8 mouse cellular contexts compared by ENCODE assay signal in the genomic region with DNA sequence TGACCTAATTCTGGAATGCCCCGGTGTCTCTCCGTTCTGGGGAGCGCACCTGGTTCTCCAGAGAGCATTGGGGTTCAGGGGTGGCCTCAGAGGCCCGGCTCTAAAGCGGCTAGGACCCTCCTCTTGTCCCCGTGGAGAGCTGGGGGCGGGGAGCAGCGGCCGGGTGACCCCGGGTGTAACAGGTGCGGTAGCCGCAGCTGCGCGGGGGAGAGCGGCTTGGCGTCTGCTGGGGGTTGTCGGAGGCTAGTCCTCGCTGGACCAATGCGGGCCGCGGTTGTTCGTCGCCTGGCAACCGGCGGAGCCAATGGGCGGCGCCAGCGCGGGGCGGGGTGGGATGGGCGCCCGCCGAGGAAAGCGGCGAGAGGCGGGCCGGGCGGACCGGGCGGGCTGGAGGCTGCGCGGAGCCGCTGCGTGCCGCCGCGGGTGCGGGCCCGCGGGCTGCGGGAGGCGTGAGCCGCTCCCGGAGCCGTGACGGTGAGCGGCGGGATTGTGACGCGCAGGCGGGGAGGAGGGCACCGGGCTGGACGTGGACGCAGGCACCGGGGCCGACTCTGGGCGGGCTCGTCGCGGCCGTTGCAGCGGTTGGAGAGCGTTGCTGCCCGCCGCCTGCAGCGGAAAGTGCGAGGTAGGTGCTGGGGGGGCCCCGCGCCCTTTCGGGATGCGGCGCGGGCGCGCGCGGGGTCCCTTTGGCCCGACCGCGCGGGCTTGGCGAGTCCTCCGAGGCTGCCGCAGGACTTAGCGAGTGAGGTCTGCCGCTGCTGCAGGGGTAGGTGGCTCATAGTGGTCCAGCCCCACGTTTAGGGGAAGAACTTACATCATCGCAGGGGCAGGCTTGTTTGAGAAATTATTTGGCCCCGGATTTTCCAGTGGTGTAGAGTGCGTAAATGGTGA. TPM values are rescaled to one million over a fixed set of nuclear protein-coding genes. Genes with fewer than 3 reads are reported as not detected.
DNase-seq lines count a peak whose midpoint lies in the region; ATAC-seq and TF ChIP-seq lines count a peak whose summit lies in the region.

Gene Ssx2ip, plus strand, starts transcription at position 332 of the 891 bp plus-strand sequence.

- intact Hi-C loops in heart, postnatal 36 days (cut with DNase I), result loop anchor here (2.0 to 5.0 kb wide), 2 partner anchors 93 to 116 kb away; partner anchors contain the start of genes Gng5, Rpf1 and Spata1

- peak within 1 kb of the TSS; percentile 89 to 95 for H3K4me3 ChIP-seq in MEL (ENCODE audit: control insufficient read depth in 1 of 2, insufficient read depth in 1 of 2, low read depth in 2 of 2, low read length in 2 of 2)
- peak within 1 kb of the TSS; percentile 89 for H3K4me3 ChIP-seq in forebrain, embryonic 16.5 days (replicated peaks; ENCODE audit: low read length)
- H3K4me3 ChIP-seq in layer of hippocampus, adult 2 months, result peak within 1 kb of the TSS; percentile 96
- peak within 1 kb of the TSS; percentile 85 for H3K4me3 ChIP-seq in lung, adult 2 months (replicated peaks; ENCODE audit: extremely low read depth, low read depth, low read length)
- H3K4me3 ChIP-seq in neural tube, embryonic 15.5 days (replicated peaks), result peak within 1 kb of the TSS; percentile 89

- TF ChIP-seq RAD21 in MEL (IDR thresholded peaks at IDR 0.05; ENCODE audit: low read depth, low read length), result no peak

- TF ChIP-seq CTCF in MEL (IDR thresholded peaks at IDR 0.05 in 2 of 3, conservative IDR thresholded peaks at IDR 0.05 in 1 of 3; ENCODE audit: control insufficient read depth in 1 of 3, insufficient read depth in 1 of 3, low read depth in 2 of 3, low read length in 3 of 3, poor library complexity in 1 of 3, severe bottlenecking in 1 of 3), result no peak
- no peak for TF ChIP-seq CTCF in layer of hippocampus, adult 2 months (conservative IDR thresholded peaks at IDR 0.05)
- TF ChIP-seq CTCF in lung, adult 2 months (IDR thresholded peaks at IDR 0.05; ENCODE audit: insufficient read depth, low read length), result no peak

- peak within 1 kb of the TSS; percentile 87 for H3K9ac ChIP-seq in MEL (ENCODE audit: control insufficient read depth, low read depth, low read length, poor library complexity, severe bottlenecking)
- peak within 1 kb of the TSS; percentile 93 for H3K9ac ChIP-seq in forebrain, embryonic 16.5 days (replicated peaks; ENCODE audit: low read depth, low read length)
- H3K9ac ChIP-seq in neural tube, embryonic 15.5 days (replicated peaks), result peak within 1 kb of the TSS; percentile 93

- peaks cover 47% of the 10 kb centered on the region for H3K79me2 ChIP-seq in MEL (ENCODE audit: control insufficient read depth, insufficient read depth, low read length, poor library complexity)

- H3K4me1 ChIP-seq in MEL (ENCODE audit: control insufficient read depth in 1 of 2, insufficient read depth in 2 of 2, low read length in 2 of 2), result peaks cover 3 to 19% of the 10 kb centered on the region in 2 experiments
- peaks cover 29% of the 10 kb centered on the region for H3K4me1 ChIP-seq in forebrain, embryonic 16.5 days (replicated peaks; ENCODE audit: control insufficient read depth, insufficient read depth, low read length)
- H3K4me1 ChIP-seq in lung, adult 2 months (ENCODE audit: control insufficient read depth, insufficient read depth, low read length), result peaks cover 5% of the 10 kb centered on the region; the same call in 1 of the 2 replicates
- H3K4me1 ChIP-seq in neural tube, embryonic 15.5 days, result peaks cover 30% of the 10 kb centered on the region

- TF ChIP-seq POLR2A in MEL (IDR thresholded peaks at IDR 0.05; ENCODE audit: control insufficient read depth in 1 of 2, insufficient read depth in 1 of 2, low read depth in 1 of 2, low read length in 2 of 2, poor library complexity in 1 of 2), result peak; percentile 59 to 73; a peak in 3 of 4 replicates
- 0 out of 2 replicates have a peak, but pooled peaks have one; percentile 17 for TF ChIP-seq POLR2A in lung, adult 2 months (IDR thresholded peaks at IDR 0.05; ENCODE audit: borderline replicate concordance, extremely low read depth, low read depth, low read length)

- peak within 1 kb of the TSS; percentile 85 for H3K4me2 ChIP-seq in forebrain, embryonic 16.5 days (ENCODE audit: low read length)
- peak within 1 kb of the TSS; percentile 61 for H3K4me2 ChIP-seq in neural tube, embryonic 15.5 days

- TF ChIP-seq EP300 in MEL (IDR thresholded peaks at IDR 0.05; ENCODE audit: low read depth in 1 of 2, low read length in 2 of 2), result no peak; a peak in 1 of 4 replicates

- peak within 1 kb of the TSS; percentile 91 for H3K27ac ChIP-seq in MEL (ENCODE audit: control insufficient read depth, low read depth, low read length)
- H3K27ac ChIP-seq in forebrain, embryonic 16.5 days (ENCODE audit: low read length), result peak within 1 kb of the TSS; percentile 80
- peak within 1 kb of the TSS; percentile 100 for H3K27ac ChIP-seq in layer of hippocampus, adult 2 months
- H3K27ac ChIP-seq in neural tube, embryonic 15.5 days (replicated peaks), result peak within 1 kb of the TSS; percentile 90

- peaks cover 1 to 13% of the 10 kb centered on the region in 2 experiments; a peak in 3 of 4 replicates for H3K36me3 ChIP-seq in MEL (ENCODE audit: control insufficient read depth in 1 of 2, insufficient read depth in 2 of 2, low read length in 2 of 2)
- no peaks in the 10 kb centered on the region for H3K36me3 ChIP-seq in forebrain, embryonic 16.5 days (ENCODE audit: control insufficient read depth, insufficient read depth)
- no peaks in the 10 kb centered on the region for H3K36me3 ChIP-seq in neural tube, embryonic 15.5 days

- H3K9me3 ChIP-seq in MEL (replicated peaks; ENCODE audit: insufficient read depth, low read length), result no peaks in the 10 kb centered on the region
- H3K9me3 ChIP-seq in forebrain, embryonic 16.5 days (ENCODE audit: control insufficient read depth, low read length), result no peaks in the 10 kb centered on the region
- no peaks in the 10 kb centered on the region; the same call in 1 of the 2 replicates for H3K9me3 ChIP-seq in neural tube, embryonic 15.5 days (replicated peaks)

- 0% methylated on average over 85 of the region's 100 CpGs for WGBS in forebrain, embryonic 16.5 days
- WGBS in lung, adult 2 months, result under 1% methylated on average over 93 of the region's 100 CpGs
- WGBS in neural tube, embryonic 15.5 days, result under 1% methylated on average over 80 of the region's 100 CpGs

- peaks cover 0 to 2% of the 10 kb centered on the region in 2 experiments; a peak in 3 of 4 replicates for H3K27me3 ChIP-seq in MEL (ENCODE audit: control insufficient read depth in 1 of 2, insufficient read depth in 2 of 2, low read length in 2 of 2)
- no peaks in the 10 kb centered on the region for H3K27me3 ChIP-seq in forebrain, embryonic 16.5 days (replicated peaks; ENCODE audit: control insufficient read depth, insufficient read depth, low read length)
- no peaks in the 10 kb centered on the region for H3K27me3 ChIP-seq in neural tube, embryonic 15.5 days (replicated peaks)

- DNase-seq in MEL (ENCODE audit: low read depth, low spot score), result peak; percentile 92
- DNase-seq in cerebellum, adult 18-20 months, result peak; percentile 98 to 99
- DNase-seq in heart, postnatal 36 days, result peak; percentile 99
- DNase-seq in layer of hippocampus, adult 2 months (ENCODE audit: low spot score in 2 of 2), result peak; percentile 96 to 99
- peak; percentile 98 for DNase-seq in lung, adult 2 months
- DNase-seq in testis, postnatal 10 days (ENCODE audit: low spot score), result peak; percentile 100

- ATAC-seq in forebrain, embryonic 16.5 days, result peak; percentile 99
- ATAC-seq in neural tube, embryonic 15.5 days (ENCODE audit: low FRiP score), result peak; percentile 99

TF ChIP-seq in MEL, 35 proteins besides CTCF, POLR2A, EP300 and RAD21 (continues in another document):
- no peak for TF ChIP-seq POLR2AphosphoS2 (IDR thresholded peaks at IDR 0.05; ENCODE audit: low read length)
- peak; percentile 65 for TF ChIP-seq NRF1 (IDR thresholded peaks at IDR 0.05; ENCODE audit: insufficient read depth, low read depth, low read length, poor library complexity, severe bottlenecking)
- TF ChIP-seq ETS1 (IDR thresholded peaks at IDR 0.05; ENCODE audit: low read depth, low read length), result 0 out of 2 replicates have a peak, but pooled peaks have one; percentile 12
- TF ChIP-seq ZNF384 (IDR thresholded peaks at IDR 0.05; ENCODE audit: low read depth, low read length), result no peak
- TF ChIP-seq GATA1 (IDR thresholded peaks at IDR 0.05; ENCODE audit: low read depth, low read length), result no peak
- TF ChIP-seq USF2 (IDR thresholded peaks at IDR 0.05; ENCODE audit: borderline replicate concordance in 1 of 2, insufficient read depth in 1 of 2, low read depth in 1 of 2, low read length in 2 of 2), result no peak
- TF ChIP-seq KAT2A (conservative IDR thresholded peaks at IDR 0.05; ENCODE audit: low read depth, low read length), result no peak
- TF ChIP-seq UBTF (IDR thresholded peaks at IDR 0.05; ENCODE audit: borderline replicate concordance, insufficient read depth, low read depth, low read length), result 0 out of 2 replicates have a peak, but pooled peaks have one; percentile 33
- no peak for TF ChIP-seq E2F4 (IDR thresholded peaks at IDR 0.05; ENCODE audit: borderline replicate concordance, low read depth, low read length)
- TF ChIP-seq CHD1 (IDR thresholded peaks at IDR 0.05; ENCODE audit: low read depth, low read length), result peak; percentile 93
- no peak for TF ChIP-seq MAFK (IDR thresholded peaks at IDR 0.05; ENCODE audit: borderline replicate concordance, low read depth, low read length)
- TF ChIP-seq SIN3A (IDR thresholded peaks at IDR 0.05; ENCODE audit: low read length), result peak; percentile 77
- peak; percentile 62; the same call in 1 of the 2 replicates for TF ChIP-seq TCF12 (IDR thresholded peaks at IDR 0.05; ENCODE audit: low read depth, low read length)
- peak; percentile 18; the same call in 1 of the 2 replicates for TF ChIP-seq USF1 (IDR thresholded peaks at IDR 0.05; ENCODE audit: low read depth, low read length)
- no peak for TF ChIP-seq TBP (IDR thresholded peaks at IDR 0.05; ENCODE audit: low read depth, low read length)
- TF ChIP-seq MXI1 (IDR thresholded peaks at IDR 0.05; ENCODE audit: low read depth, low read length), result no peak
- TF ChIP-seq MAX (IDR thresholded peaks at IDR 0.05; ENCODE audit: low read length), result no peak
- no peak for TF ChIP-seq RCOR1 (IDR thresholded peaks at IDR 0.05; ENCODE audit: low read depth, low read length)
- peak; percentile 75 for TF ChIP-seq HCFC1 (IDR thresholded peaks at IDR 0.05; ENCODE audit: low read depth, low read length)

RNA-seq across cellular contexts. Expression of gene Ssx2ip, which starts in this region (rescaled TPM):
- 52.1 and 54.8 TPM in 2 replicates for total RNA-seq in MEL (2012; rRNA removed)
- 100 to 1,000 TPM in 1 of 2 experiments, 10 to 100 TPM in 1; 70.0 to 270 TPM for polyA plus RNA-seq in MEL (2012; ENCODE audit: insufficient read depth in 1 of 2, insufficient read length in 2 of 2, low read depth in 1 of 2, low replicate concordance in 2 of 2, missing spikeins in 1 of 2)
- polyA plus RNA-seq in forebrain, embryonic 16.5 days (2015; fragmentation: Nextera tagmentation; extraction: Ambion mirVana), result 22.5 and 26.1 TPM in 2 replicates
- 10 to 100 TPM; 12.9 to 13.1 TPM for total RNA-seq in heart, postnatal 36 days (2021)
- 100 to 1,000 TPM in 1 of 2 experiments, 10 to 100 TPM in 1; 99.7 to 107 TPM for total RNA-seq in layer of hippocampus, adult 2 months (2021)
- polyA plus RNA-seq in lung, adult 2 months (2012; rRNA removed), result 5.9 and 7.2 TPM in 2 replicates
- polyA plus RNA-seq in neural tube, embryonic 15.5 days (2015; fragmentation: Nextera tagmentation; extraction: Ambion mirVana), result 16.7 and 19.3 TPM in 2 replicates

Comparison
In these comparisons a context has a peak if more than half of its experiments do, and no peak if none do; other contexts are left out.
1. Peak in every context shown above with its lines: DNase-seq, ATAC-seq, H3K4me3 ChIP-seq and H3K27ac ChIP-seq.